Mouse (Mus musculus) bone marrow, adult 2 months (tissue): Measurements from ENCODE around the gene Olfr718-ps1.

Experiments
- CTCF ChIP-seq: fragments of 200-500 bp; IDR thresholded peaks from 2 replicates; pipeline ENCODE4 v1.5.1; 2011; ENCODE audit warnings: low read length, control low read depth; ENCODE audit not compliant: control insufficient read depth, insufficient read depth
- POLR2A ChIP-seq: fragments of 200-500 bp; IDR thresholded peaks from 2 replicates; pipeline ENCODE4 v1.6.1; 2011; ENCODE audit warnings: low read depth, mild to moderate bottlenecking, control low read depth, low read length, borderline replicate concordance; ENCODE audit not compliant: control insufficient read depth

- TF ChIP-seq POLR2A (no peak), CTCF (no peak)
Measured at GRCm38 (mm10) chr5:143195166-143195565, 47.8 kb upstream of the Olfr718-ps1 start.
